Mouse (Mus musculus) erythroblast, embryonic 14.5 days (primary cell): Measurements from ENCODE around the gene Kcnip3.

Experiments
- GATA1 ChIP-seq: IDR thresholded peaks from 2 replicates; pipeline ENCODE4 v1.6.1; 2012; ENCODE audit warnings: low read length, inconsistent platforms, mixed read lengths
- TAL1 ChIP-seq: IDR thresholded peaks from 3 replicates; pipeline ENCODE4 v1.6.1; 2012; ENCODE audit warnings: low read length, inconsistent platforms, mixed read lengths

DNA sequence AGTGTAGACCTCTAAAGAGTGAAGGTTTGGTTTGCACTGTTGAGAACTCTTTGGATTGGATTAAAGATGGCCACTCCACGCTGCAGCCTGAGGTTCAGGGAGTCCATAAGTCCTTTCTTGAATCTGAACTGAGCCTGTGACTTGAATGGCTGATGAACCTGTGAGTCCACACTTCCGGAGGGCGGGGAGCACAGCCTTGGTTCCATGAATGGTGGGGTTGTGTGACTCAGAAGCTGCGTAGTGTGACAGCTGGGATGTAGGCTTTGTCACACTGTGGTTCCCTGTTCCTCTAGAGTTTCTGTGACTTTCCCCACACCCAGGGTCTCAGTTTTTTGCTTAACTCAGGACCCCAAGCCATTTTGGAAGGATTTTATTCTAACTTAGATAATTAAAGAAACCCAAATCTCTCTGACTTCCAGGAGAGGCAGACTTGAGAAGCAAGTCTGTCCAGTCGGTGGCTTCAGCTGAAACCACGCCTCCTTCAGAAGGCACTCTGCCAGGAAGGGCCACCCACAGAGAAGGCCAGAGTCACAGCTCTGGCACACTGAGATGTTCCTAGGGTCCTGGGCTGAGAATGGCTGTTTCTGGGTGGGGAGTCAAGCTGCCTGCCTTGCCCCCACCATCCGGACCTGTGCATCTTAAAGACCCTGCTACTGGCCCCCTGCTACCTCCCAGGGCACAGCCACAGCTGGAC, 13.8 kb downstream of the Kcnip3 start:
- TF ChIP-seq GATA1 (no peak), TAL1 (no peak)
